Mouse (Mus musculus) E14TG2a.4 (cell line): ENCODE results near the gene Crtc1.

Experiments
- H3K27me3 ChIP-seq: 2 replicates; pipeline ENCODE4 v1.6.1; 2014; ENCODE audit warnings: low read length, control low read depth; ENCODE audit not compliant: insufficient read depth
- H3K36me3 ChIP-seq: 2 replicates; pipeline ENCODE4 v1.6.1; 2014; ENCODE audit warnings: low read length, control low read depth; ENCODE audit not compliant: insufficient read depth
- H3K4me1 ChIP-seq: replicated peaks from 2 replicates; pipeline ENCODE4 v1.6.1; 2014; ENCODE audit warnings: low read depth, low read length, control low read depth
- H3K4me3 ChIP-seq: replicated peaks from 2 replicates; pipeline ENCODE4 v1.5.1; 2014; ENCODE audit warnings: mild to moderate bottlenecking, low read length
- H3K9me3 ChIP-seq: 2 replicates; pipeline ENCODE4 v1.6.1; 2014; ENCODE audit warnings: low read length, control low read depth
- CTCF ChIP-seq: conservative IDR thresholded peaks from 2 replicates; pipeline ENCODE4 v1.5.1; 2014; ENCODE audit warnings: low read length
- NANOG ChIP-seq: IDR thresholded peaks from 2 replicates; pipeline ENCODE4 v1.6.1; 2014; ENCODE audit warnings: borderline replicate concordance, low read length, mixed read lengths
- POU5F1 ChIP-seq: IDR thresholded peaks from 2 replicates; pipeline ENCODE4 v1.6.1; 2014; ENCODE audit warnings: low read length, borderline replicate concordance

Crtc1 gene

DNA sequence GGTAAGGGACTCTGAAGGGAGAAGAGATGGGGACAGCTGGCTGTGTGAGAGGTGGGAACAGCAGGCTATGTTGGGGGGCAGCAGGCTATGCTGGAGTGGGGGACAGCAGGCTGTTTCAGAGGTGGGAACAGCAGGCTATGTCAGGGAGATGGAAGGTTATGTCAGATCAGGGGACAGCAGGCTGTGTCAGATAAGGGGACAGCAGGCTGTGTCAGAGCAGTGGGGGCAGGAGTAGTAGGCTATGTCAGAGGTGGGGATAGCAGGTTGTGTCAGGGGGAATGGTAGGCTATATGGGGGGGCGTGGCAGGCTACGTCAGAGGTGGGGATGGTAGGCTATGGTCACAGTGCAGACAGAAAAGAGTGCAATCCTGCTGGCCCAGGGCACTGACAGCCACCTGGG, 16.7 kb downstream of the Crtc1 start:
- TF ChIP-seq NANOG: no peak
- no peak for TF ChIP-seq POU5F1
- no peak for TF ChIP-seq CTCF
- H3K27me3 ChIP-seq: peaks cover 5% of the 10 kb centered on the region; the same call in 1 of the 2 replicates
- no peaks in the 10 kb centered on the region for H3K36me3 ChIP-seq
- H3K4me1 ChIP-seq: peaks cover 18% of the 10 kb centered on the region
- no peak overlapping the region for H3K4me3 ChIP-seq
- H3K9me3 ChIP-seq: no peaks in the 10 kb centered on the region

GRCm38 (mm10) chr8:70421349-70422104, 17.9 kb downstream of the Crtc1 start:
- no peaks in the 10 kb centered on the region for H3K36me3 ChIP-seq
- peaks cover 25% of the 10 kb centered on the region for H3K4me1 ChIP-seq
- H3K27me3 ChIP-seq: peaks cover 5% of the 10 kb centered on the region; the same call in 1 of the 2 replicates
- no peak overlapping the region for H3K4me3 ChIP-seq
- no peaks in the 10 kb centered on the region for H3K9me3 ChIP-seq
- TF ChIP-seq CTCF (no peak), POU5F1 (no peak), NANOG (no peak)

DNA sequence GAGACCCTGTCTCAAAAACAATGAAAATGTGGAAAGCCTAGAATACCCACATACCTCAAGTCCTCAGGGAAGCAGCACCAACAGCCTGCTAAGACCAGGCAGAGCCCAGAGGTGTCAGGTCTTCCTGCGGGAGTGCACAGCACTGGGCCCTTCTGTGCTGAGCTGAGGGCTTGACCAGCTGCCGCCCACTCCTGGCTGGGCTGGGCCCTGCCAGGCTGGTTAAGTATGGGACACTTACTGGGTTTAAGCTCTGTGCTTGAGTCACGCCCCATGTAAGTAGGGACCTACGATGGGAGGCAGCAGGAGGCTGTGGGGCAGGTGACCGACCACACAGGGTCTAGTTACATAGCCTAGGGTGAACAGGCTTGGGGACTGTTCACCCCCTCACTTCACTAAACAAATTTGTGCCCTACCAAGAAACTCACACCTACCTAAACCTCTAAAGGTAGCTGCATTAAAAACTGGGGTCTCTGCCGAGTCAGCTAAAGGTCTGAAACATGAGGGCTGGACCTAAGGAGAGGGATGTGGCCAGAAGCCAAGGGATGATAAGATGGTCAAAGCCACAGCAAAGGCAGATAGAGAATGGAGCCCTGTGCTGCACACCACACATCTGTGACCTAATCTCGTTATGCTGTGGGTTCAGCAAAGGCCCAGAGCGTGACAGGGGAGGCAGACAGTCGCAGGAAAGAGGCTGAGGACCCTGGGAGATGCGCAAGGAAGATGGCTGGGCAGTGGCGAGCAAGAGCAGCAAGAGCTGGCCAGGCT, 19.3 kb downstream of the Crtc1 start:
- Histone ChIP-seq H3K4me1 (peaks cover 32% of the 10 kb centered on the region), H3K9me3 (no peaks in the 10 kb centered on the region), H3K27me3 (0 out of 2 replicates have a peak, but pooled peaks cover 2% of the 10 kb centered on the region), H3K36me3 (0 out of 2 replicates have a peak, but pooled peaks cover 3% of the 10 kb centered on the region), H3K4me3 (no peak overlapping the region)
- no peak for TF ChIP-seq CTCF
- no peak for TF ChIP-seq POU5F1
- TF ChIP-seq NANOG: no peak

GRCm38 (mm10) chr8:70418954-70419353, 20.4 kb downstream of the Crtc1 start:
- H3K4me1 ChIP-seq: peaks cover 32% of the 10 kb centered on the region
- no peak for TF ChIP-seq POU5F1
- no peak for TF ChIP-seq NANOG
- TF ChIP-seq CTCF: no peak
- no peaks in the 10 kb centered on the region for H3K27me3 ChIP-seq
- peaks cover 7% of the 10 kb centered on the region; the same call in 1 of the 2 replicates for H3K36me3 ChIP-seq
- H3K9me3 ChIP-seq: no peaks in the 10 kb centered on the region
- H3K4me3 ChIP-seq: no peak overlapping the region

DNA sequence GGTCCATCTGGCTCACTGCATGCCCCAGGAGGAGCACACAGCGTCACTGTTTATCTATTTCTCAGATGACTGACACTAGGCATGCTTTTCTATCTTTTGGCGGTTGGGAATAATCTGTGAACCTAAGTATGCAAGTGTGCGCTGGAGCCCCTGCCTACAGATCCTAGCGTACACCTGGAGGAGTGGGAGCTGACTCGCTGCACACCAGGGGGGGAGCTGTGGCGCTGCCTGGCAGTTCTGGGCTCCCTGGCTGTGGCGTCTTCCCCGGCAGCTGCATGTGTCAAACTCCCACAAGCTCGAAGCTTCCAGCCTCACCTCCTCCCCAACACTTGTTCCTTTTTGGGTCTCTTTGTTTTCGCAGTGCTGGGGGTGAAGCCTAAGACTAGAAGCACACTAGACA, 21.5 kb downstream of the Crtc1 start:
- H3K4me1 ChIP-seq: peaks cover 32% of the 10 kb centered on the region
- no peaks in the 10 kb centered on the region for H3K27me3 ChIP-seq
- H3K4me3 ChIP-seq: no peak overlapping the region
- no peaks in the 10 kb centered on the region for H3K9me3 ChIP-seq
- TF ChIP-seq CTCF (no peak), NANOG (no peak), POU5F1 (no peak)
- peaks cover 13% of the 10 kb centered on the region; the same call in 1 of the 2 replicates for H3K36me3 ChIP-seq

DNA sequence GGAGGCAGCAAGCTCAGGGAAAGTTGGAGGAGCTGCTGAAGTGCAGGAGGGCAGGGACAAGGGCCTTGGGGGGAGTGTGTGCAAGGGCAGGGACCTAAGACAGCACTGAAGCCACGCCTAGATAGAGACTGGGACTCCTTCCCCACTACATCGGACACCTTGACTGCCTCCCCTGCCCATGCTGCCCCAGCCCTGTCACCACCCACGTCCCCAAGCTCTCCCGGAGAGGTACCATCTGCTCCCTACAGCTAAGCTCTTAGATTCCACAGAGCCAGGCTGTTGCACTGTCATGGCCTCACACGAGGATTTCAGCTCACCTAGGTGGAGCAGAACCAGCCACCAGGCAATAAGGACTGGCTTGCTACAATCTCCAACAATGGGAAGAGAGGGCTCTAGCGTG, 22.4 kb downstream of the Crtc1 start:
- Histone ChIP-seq H3K4me1 (peaks cover 32% of the 10 kb centered on the region), H3K27me3 (no peaks in the 10 kb centered on the region), H3K9me3 (no peaks in the 10 kb centered on the region), H3K4me3 (no peak overlapping the region), H3K36me3 (peaks cover 16% of the 10 kb centered on the region; the same call in 1 of the 2 replicates)
- TF ChIP-seq CTCF (no peak), NANOG (no peak), POU5F1 (no peak)

DNA sequence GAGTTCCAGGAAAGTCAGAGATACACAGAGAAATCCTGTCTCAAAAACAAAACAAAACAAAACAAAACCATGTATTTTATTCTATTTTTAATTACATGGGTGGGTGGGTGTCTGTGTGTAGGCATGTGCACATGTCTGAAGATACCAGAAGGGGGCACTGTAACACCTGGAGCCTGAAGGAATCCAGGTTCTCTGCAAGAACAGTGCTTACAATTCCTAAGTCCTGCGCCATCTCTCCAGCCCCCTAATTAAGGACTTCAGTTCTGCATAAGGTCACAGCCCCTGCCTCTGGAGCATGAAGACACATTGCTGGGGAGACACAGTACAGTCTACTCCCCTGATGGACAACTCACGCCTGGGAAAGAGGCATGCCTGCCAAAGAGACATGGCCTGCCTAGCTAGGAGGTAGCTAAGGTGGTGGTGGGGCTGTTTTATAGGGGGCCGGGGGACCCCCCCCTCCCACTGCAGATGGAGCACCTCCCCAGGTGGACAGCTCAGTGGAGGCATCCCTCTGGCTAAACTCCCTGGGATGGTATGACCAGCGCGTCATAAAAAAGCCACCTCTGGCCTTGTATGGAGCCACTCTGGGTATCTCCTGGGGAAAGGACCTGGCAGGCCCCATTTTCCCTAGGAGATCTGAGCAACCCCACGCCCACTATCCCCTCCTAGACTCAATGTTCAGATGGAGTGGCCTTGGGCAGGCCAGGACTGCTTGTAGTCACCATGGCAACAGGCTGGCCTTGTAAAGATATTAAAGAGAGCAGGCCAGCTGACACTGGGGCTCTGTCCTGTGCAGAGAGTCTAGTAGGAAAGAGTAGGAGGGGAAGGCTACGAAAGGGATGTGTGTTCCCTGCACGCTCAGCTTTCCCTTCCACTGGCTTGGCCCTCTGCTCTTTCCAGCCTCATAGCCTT, 23.6 kb downstream of the Crtc1 start:
- Histone ChIP-seq H3K27me3 (no peaks in the 10 kb centered on the region), H3K9me3 (no peaks in the 10 kb centered on the region), H3K4me1 (peaks cover 30% of the 10 kb centered on the region), H3K4me3 (no peak overlapping the region), H3K36me3 (peaks cover 16% of the 10 kb centered on the region; the same call in 1 of the 2 replicates)
- TF ChIP-seq POU5F1 (no peak), CTCF (peak; percentile 89)

DNA sequence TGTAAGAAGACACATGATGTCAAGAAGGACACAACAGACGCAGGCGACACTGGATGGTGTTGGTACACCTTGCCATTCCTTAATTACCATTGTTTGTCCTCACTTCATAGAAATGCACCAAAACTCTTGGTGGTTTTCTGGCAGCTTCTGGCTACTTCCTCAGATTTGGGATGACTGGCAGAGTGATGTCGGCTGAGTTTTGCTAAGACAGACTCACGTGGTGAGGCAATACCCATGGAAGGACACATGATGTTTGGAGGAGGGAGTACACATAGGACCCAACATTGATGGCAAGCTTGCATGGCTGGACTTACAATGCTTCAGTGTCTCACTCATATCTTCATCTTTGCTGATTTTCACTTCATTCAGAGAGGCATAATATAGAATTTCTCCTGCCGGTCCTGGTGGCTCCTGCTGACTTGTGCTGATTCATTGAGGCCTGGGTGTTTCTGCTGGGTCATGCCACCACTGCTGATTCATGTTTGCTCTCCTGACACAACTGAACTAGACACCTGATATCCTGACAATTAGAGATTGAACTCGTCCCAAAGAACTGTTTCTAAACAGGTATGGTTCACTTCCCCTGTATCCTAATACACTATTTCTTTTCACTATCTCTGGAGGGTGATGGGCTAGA, 25.0 kb downstream of the Crtc1 start:
- no peak for TF ChIP-seq POU5F1
- Histone ChIP-seq H3K9me3 (no peaks in the 10 kb centered on the region), H3K4me3 (no peak overlapping the region), H3K27me3 (no peaks in the 10 kb centered on the region), H3K4me1 (peaks cover 32% of the 10 kb centered on the region), H3K36me3 (peaks cover 16% of the 10 kb centered on the region; the same call in 1 of the 2 replicates)
